Mouse (Mus musculus): ENCODE results near the gene Gm45062. TPM values are rescaled to one million over a fixed set of nuclear protein-coding genes. Genes with fewer than 3 reads are reported as not detected.

The Gm45062 gene
- polyA plus RNA-seq, 1 experiment, result 15.5 TPM

- no peak for DNase-seq (ENCODE audit: low read depth)
- TF ChIP-seq POLR2A (IDR thresholded peaks at IDR 0.05; ENCODE audit: borderline replicate concordance, extremely low read depth, insufficient read depth, insufficient read length, poor library complexity, severe bottlenecking) (no peak), CTCF (IDR thresholded peaks at IDR 0.05; ENCODE audit: borderline replicate concordance, extremely low read depth, insufficient read depth, insufficient read length) (no peak)
These were observed 239.7 kb downstream of the Gm45062 start for GRCm38 (mm10) chr6:8498961-8499360.

DNA sequence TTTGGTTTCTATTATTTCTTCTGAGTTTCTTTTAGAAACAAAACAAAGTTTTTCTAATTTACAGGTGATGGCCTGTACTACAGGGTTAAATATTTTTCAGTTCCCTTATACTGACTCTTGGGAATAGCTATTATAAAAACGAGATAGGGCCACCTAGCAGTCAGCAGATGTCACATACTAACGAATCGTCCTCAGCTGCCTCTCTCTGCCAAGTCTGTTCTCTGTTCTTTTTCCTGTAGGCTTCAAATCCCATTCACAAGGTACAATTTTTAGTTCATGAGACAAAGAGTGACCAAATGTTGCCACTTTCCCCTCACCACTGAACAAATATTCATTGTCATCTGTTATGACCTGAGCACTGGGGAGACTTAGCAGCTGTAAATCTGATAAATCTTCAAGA is 244.7 kb downstream of the Gm45062 start:
- DNase-seq (ENCODE audit: low read depth), result no peak
- TF ChIP-seq POLR2A (IDR thresholded peaks at IDR 0.05; ENCODE audit: borderline replicate concordance, extremely low read depth, insufficient read depth, insufficient read length, poor library complexity, severe bottlenecking) (no peak), CTCF (IDR thresholded peaks at IDR 0.05; ENCODE audit: borderline replicate concordance, extremely low read depth, insufficient read depth, insufficient read length) (no peak)

DNA sequence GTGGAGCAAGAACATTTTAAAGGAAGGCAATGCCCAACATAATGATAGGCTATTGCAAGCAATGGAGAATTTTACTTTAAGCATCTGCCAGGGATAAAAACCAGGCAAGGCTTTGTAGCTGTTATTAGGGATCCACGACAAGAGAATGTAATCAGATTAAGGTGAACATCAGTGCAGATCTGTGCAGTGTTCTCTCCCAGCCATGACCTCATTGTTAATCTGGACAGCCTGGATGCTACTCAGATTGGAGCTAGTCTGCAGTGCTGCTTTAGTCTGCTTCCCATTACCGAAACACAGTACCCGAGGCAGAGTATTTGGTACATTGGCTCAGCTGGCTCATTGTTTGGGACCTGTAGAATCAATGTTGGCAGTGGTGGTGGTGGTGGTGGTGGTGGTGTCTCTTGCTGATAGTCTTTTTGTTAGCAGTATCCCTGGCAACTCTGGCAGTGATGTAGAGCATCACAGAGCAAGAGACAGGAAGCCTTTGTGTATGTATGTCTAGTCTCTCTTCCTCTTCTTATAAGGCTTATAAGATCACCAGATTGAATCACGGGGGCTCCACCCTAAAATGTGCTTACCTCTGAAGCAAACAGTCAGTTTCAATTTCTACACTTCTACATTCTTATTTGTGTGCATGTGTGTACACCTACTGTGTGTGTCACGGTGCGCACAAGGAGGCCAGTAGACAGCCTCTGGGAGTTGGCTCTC is 245.4 kb downstream of the Gm45062 start:
- TF ChIP-seq CTCF (IDR thresholded peaks at IDR 0.05; ENCODE audit: borderline replicate concordance, extremely low read depth, insufficient read depth, insufficient read length), result no peak
- no peak for DNase-seq (ENCODE audit: low read depth)

DNA sequence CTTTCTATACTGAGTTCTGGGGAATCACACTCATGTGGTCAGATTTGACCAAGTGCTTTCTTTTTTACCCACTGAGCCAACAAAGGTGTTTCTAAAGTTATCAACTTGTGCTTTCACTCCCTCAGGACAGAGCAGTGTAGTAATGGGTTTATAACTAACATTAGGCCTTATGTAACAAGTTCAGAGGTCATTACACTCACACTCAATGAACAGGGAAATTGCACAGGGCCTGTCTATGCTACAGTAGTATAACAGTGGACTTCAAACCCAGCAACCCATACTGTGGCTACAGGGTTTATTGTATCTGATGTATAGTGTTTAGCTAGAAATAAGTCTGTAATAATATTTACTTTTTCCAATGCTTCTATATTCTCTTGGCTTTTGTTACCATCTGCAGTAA is 247.4 kb downstream of the Gm45062 start:
- DNase-seq (ENCODE audit: low read depth), result no peak
- no peak for TF ChIP-seq POLR2A (IDR thresholded peaks at IDR 0.05; ENCODE audit: borderline replicate concordance, extremely low read depth, insufficient read depth, insufficient read length, poor library complexity, severe bottlenecking)
- TF ChIP-seq CTCF (IDR thresholded peaks at IDR 0.05; ENCODE audit: borderline replicate concordance, extremely low read depth, insufficient read depth, insufficient read length), result no peak

DNA sequence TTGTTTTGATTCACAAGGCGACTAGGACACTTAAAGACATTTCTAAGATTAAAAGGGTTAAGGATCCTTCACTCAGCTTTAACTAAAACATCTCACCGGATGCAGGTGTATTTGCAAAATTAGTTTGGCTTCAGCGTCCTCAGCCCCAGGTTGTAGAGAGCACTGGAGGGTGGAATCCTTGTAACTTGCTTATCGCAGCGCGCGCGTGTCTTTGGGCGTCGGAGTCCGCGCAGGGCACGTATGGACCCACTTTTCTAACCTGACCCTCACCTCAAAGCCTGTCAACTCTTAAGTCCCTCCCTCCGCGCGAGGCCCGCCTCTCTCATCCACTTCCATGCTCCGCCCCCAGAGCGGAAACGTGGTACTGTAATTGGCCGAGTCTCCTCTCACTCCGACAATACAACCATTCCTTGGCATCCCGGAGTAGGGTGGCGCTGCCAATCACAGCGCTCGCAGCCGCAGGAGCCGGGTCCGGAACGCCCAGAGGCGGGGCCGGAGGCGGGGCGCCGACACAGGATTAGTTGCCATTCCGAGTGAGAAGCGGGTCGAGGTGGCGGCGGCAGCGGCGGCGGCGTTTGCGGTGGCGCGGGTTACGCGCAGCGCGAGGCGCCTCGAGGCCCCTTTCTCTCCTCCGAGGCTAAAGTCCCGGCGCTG is 249.8 kb downstream of the Gm45062 start:
- TF ChIP-seq CTCF (IDR thresholded peaks at IDR 0.05; ENCODE audit: borderline replicate concordance, extremely low read depth, insufficient read depth, insufficient read length), result no peak
- peak; percentile 94 for TF ChIP-seq POLR2A (IDR thresholded peaks at IDR 0.05; ENCODE audit: borderline replicate concordance, extremely low read depth, insufficient read depth, insufficient read length, poor library complexity, severe bottlenecking)
- DNase-seq (ENCODE audit: low read depth), result peak; percentile 99

- TF ChIP-seq POLR2A (IDR thresholded peaks at IDR 0.05; ENCODE audit: borderline replicate concordance, extremely low read depth, insufficient read depth, insufficient read length, poor library complexity, severe bottlenecking), result no peak
- TF ChIP-seq CTCF (IDR thresholded peaks at IDR 0.05; ENCODE audit: borderline replicate concordance, extremely low read depth, insufficient read depth, insufficient read length), result no peak
These were observed 250.3 kb downstream of the Gm45062 start, which contains the start of gene Glcci1 for GRCm38 (mm10) chr6:8509551-8509950. Glcci1 (plus strand) TSS chr6:8509600.

GRCm38 (mm10) chr6:8509961-8510863 is 251.0 kb downstream of the Gm45062 start:
- DNase-seq (ENCODE audit: low read depth), result peak; percentile 59
- no peak for TF ChIP-seq CTCF (IDR thresholded peaks at IDR 0.05; ENCODE audit: borderline replicate concordance, extremely low read depth, insufficient read depth, insufficient read length)
- no peak for TF ChIP-seq POLR2A (IDR thresholded peaks at IDR 0.05; ENCODE audit: borderline replicate concordance, extremely low read depth, insufficient read depth, insufficient read length, poor library complexity, severe bottlenecking)

More at GRCm38 (mm10) chr6:8509551-8509950, 250.3 kb downstream of the Gm45062 start, which contains the start of gene Glcci1:
- DNase-seq (ENCODE audit: low read depth), result peak; percentile 89

DNA sequence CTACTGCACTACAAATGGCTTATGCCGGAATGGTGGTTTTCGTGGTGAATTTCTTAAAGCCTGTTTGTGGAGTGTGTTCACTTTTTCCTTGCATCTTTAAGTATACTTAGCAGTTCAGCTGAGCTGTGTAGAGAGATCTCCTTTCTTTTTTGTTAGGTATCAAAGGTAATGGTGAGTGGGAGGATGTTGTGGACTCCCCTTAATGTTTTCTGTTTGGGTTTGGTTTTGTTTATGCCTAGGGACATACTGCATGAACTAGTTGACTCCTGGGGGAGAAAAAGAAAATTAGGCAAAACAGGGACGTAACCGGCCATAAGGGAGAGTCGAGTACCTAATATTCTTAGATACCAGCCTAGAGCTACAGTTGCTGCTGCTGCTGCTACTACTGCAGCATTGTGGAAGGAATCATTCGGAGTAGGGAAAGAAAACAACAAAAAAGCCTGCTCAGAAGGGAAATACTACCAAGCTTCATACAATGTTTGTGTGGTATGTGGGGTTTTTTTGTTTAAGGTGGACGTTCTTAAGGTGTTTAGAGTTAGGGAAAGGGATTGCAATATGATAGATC is 251.7 kb downstream of the Gm45062 start:
- DNase-seq (ENCODE audit: low read depth), result peak; percentile 62
- no peak for TF ChIP-seq POLR2A (IDR thresholded peaks at IDR 0.05; ENCODE audit: borderline replicate concordance, extremely low read depth, insufficient read depth, insufficient read length, poor library complexity, severe bottlenecking)
- no peak for TF ChIP-seq CTCF (IDR thresholded peaks at IDR 0.05; ENCODE audit: borderline replicate concordance, extremely low read depth, insufficient read depth, insufficient read length)

- no peak for TF ChIP-seq POLR2A (IDR thresholded peaks at IDR 0.05; ENCODE audit: borderline replicate concordance, extremely low read depth, insufficient read depth, insufficient read length, poor library complexity, severe bottlenecking)
- no peak for TF ChIP-seq CTCF (IDR thresholded peaks at IDR 0.05; ENCODE audit: borderline replicate concordance, extremely low read depth, insufficient read depth, insufficient read length)
- peak; percentile 70 for DNase-seq (ENCODE audit: low read depth)
These were observed 252.2 kb downstream of the Gm45062 start for GRCm38 (mm10) chr6:8511447-8511846.

DNA sequence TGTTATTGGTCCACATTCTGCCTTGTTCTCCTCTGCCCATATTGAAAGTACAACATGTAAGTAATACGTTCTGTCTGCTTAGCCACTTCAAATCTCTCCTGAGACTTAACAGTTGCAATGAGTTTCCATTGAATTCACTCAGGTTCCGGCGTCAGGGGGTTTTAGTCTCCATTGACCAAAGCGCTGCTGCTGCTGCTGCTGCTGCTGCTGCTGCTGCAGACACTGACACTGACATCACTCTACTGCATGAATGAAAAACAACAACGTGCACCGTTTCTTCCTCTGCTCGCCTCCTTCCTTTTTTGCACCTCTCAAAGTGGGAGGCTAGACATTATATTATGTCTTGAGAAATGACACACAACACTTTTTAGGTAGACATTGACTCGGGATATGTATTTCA is 253.2 kb downstream of the Gm45062 start:
- no peak for TF ChIP-seq POLR2A (IDR thresholded peaks at IDR 0.05; ENCODE audit: borderline replicate concordance, extremely low read depth, insufficient read depth, insufficient read length, poor library complexity, severe bottlenecking)
- DNase-seq (ENCODE audit: low read depth), result peak; percentile 77

- TF ChIP-seq CTCF (IDR thresholded peaks at IDR 0.05; ENCODE audit: borderline replicate concordance, extremely low read depth, insufficient read depth, insufficient read length) (no peak), POLR2A (IDR thresholded peaks at IDR 0.05; ENCODE audit: borderline replicate concordance, extremely low read depth, insufficient read depth, insufficient read length, poor library complexity, severe bottlenecking) (no peak)
- DNase-seq (ENCODE audit: low read depth), result no peak
These were observed 260.4 kb downstream of the Gm45062 start for GRCm38 (mm10) chr6:8519687-8520086.

Data from brain, embryonic 14.5 days (tissue).